Mouse (Mus musculus): ENCODE data around the gene Abtb2. TPM values are rescaled to one million over a fixed set of nuclear protein-coding genes. Genes with fewer than 3 reads are reported as not detected.

The Abtb2 gene
- total RNA-seq, 2 experiments from 2014 or later = 23.2 to 26.2 TPM

DNA sequence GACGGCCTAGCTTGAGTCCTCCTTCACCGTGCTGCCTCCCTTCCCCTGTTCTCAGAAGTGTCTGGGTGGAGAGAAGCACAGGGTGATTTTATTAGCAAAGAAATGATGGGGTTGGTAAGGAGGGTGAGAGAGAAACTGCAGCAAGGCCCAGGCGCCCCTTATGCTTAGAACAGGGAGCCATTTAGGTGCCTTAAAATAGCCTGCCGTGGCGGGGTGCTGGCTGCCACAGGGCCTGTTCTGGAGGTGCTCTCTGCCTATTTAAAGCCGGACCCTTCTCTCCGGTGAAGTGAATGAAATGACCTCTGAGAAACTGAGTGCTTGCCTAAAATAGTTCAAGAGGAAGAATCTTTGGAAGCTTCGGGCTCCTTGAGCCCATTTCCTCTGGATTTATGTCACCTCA, 14.6 kb downstream of the Abtb2 start:
- intact Hi-C loops (cut with DNase I) = no loop called here
- no peak for DNase-seq (ENCODE audit: low spot score)

DNA sequence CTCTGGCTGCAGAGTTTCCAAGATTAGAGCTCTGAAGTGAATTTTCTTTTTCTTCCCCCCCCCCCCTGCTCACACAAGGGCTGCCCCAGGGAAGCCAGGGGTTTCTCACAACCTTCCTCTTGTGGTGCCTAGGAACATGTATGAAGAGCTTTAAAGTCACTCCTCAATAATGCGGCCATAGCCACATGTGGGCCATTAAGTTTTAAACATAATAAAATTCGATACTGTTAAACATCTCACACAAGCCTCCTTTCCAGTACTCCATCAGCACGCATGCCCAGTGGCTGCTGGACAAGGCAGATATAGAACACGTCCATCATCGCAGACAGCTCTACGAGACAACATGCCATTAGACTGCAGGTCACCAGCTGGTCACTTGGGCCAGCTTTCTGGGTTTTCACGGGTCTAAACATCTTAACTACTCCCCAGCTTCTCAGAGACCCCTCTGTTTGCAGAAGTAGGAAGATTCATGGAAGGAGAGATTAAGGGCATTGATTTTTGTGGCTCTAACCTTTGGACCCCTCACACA, 15.3 kb downstream of the Abtb2 start:
- no peak for DNase-seq (ENCODE audit: low spot score)
- intact Hi-C loops (cut with DNase I) = no loop called here

DNA sequence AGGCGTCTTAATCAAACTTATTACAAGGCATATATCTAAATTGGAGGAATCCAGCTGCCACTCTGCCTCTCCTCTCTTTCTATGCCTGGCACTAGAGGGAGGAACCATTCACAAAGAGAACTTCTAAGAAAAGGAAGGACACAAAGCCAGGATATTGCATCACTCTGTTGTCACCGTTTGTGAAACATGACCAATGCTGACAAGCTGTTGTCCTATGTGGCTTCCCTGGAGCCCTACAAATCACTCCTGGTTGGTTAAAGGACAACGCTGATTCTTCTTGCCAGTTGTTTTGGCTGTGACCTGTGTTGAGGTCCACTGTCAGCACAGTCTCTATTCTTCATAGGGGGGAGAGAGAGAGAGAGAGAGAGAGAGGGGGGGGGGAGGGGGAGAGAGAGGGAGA, 17.2 kb downstream of the Abtb2 start:
- no peak for DNase-seq (ENCODE audit: low spot score)
- intact Hi-C loops (cut with DNase I) = no loop called here

DNA sequence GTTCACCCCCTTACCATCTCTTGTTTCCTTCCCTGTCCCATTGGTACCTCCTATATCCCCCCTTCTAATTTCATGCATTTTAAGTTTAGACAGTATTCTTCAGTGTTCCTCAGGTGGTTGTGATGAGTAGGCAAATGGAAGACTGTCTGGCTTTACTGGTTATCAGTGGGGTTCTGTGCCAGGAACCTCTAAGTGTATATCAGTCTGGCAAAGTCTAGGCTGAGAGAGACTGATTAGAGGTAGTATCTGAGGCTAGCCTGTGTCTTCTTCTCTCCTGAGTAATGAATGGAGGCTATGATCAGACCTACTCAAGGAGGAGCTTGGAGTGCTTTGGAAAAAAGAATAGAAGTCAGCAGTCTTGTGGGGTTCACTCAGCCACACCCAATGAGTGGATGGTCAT, 18.0 kb downstream of the Abtb2 start:
- no peak for DNase-seq (ENCODE audit: low spot score)
- intact Hi-C loops (cut with DNase I) = no loop called here

DNA sequence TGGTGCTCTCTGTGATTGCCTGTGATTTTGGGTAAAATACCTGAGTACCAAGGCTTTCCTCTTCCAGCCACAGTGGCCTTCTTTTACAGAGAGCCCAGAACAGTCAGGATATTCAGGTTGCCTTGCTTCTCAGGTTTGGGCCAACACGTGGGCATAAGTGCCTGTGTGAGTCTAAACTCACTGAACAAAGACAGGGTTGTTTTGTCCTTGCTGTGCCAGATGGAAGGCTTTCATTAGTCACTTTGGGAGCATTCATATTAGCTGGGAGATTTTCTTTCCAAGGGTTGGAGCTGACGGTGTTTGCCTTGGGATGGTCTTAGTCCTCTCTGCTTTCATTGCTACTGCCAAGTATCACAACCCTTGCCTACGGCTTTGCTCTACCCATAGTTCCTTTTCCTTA, 20.3 kb downstream of the Abtb2 start:
- intact Hi-C loops (cut with DNase I) = no loop called here
- DNase-seq (ENCODE audit: low spot score) = no peak

DNA sequence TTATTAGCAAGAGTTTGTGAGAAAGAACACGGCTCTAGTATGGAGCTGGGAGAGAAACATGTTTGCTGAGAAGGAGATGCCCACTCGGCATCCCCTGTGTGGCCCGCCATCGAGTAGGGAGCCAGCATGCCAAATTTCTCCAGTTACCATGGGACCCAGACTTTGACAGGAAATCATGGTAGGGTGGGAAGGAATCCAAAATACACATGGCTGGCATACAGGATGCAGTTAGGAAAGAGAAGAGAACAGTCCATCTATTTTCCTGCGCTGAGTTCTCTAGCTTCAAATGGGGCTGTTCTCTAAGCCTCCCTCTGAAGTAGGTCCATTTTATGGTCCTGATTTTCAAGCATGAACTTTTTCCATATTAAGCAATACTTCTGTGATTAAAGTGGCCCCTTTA, 22.7 kb downstream of the Abtb2 start:
- no peak for DNase-seq (ENCODE audit: low spot score)
- intact Hi-C loops (cut with DNase I) = no loop called here

DNA sequence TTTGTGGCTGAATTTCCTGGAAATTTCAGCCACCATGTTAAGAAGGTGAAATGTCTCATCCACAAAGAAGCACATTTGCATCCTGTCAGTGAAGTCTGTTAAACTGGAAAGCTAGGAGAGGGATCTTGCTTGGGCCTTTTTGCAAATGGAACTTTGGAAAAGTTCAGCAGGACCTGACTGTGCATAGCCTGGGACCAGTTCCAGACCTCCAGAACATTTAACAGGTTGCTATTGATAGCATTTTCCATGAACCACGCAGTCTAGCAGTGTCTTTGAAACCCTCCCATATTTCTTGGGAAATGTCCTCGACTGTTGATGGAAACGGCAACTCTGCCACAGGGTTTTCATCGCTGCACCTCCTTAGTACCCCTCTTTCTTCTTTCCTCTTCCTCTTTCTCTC, 23.3 kb downstream of the Abtb2 start:
- no peak for DNase-seq (ENCODE audit: low spot score)
- intact Hi-C loops (cut with DNase I) = no loop called here

DNA sequence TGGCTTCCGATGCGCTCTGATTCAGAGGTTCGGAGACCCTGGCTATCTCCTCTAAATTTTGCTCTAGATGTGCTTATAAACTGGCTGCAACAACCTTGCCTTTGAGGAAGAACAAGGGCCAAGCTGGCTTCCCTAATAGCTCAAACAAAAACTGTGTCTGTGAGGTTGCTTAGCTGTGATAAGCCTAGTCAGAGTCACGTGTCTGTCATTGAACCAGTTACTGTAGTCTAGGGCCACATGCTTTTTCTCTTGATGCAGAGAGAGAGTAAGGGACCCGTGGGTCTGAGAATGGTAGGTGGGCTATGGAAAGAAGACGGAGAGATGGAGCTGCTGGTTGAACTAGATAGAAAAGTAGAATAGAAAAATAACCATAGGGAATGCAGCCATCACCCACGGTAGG, 24.5 kb downstream of the Abtb2 start:
- no peak for DNase-seq (ENCODE audit: low spot score)

DNA sequence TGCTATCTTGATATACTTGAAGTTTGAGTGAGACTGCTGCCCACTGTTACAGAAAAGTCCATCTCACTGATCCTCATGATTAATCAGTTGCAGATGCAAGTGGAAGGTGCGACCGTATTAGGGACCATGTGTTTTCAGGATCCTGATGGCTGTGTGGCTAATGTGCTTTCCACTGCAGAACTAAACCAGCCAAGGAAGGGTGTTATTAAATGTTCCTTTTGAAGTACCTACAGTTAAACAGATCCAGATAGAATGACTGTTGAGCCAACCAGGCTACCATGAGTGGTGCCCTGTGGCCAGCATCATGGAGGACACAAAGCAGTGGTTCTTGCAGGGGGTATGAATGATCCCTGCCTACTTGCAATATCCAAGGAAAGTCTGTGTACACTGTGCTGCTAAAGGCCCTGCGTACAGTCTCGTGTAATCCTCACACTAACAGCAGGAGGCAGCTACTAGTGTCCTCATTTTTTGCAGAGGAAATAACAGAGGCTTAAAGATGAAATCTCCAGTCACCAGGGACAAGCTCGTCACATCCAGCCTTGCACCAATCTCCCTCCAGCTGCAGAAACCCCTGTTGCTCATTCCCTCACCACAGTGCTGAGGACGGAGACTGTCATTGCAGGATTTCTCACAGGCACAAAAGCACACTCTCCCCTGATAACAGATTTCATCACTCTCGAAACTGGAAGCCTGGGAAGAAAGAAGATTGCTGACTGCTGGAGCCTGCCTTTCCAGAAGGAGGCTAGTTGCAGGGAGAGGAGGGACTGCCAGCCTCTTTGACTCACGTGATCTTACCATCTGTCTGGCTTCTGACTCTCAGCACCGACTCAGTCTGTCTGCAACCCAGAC, 25.9 kb downstream of the Abtb2 start:
- intact Hi-C loops (cut with DNase I) = no loop called here
- no peak for DNase-seq (ENCODE audit: low spot score)

More for the DNA sequence above, 24.5 kb downstream of the Abtb2 start:
- intact Hi-C loops (cut with DNase I) = no loop called here

DNA sequence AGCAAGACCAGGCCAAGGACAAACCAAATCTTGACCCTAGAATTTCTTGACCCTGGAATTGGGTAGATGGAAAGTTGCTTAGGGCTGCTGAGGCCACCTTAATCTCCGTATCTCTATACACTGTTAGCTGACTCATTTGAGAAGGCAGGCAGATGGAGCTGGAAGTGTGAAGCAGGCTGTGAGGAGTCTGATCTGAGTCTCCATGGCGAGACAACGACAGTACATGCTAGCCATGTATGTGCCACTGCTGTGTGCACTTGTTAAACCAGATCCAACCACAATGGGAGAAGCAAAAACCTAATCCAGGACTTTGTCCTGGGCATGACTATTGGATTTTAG, 26.4 kb downstream of the Abtb2 start:
- DNase-seq (ENCODE audit: low spot score) = no peak
- intact Hi-C loops (cut with DNase I) = no loop called here

DNA sequence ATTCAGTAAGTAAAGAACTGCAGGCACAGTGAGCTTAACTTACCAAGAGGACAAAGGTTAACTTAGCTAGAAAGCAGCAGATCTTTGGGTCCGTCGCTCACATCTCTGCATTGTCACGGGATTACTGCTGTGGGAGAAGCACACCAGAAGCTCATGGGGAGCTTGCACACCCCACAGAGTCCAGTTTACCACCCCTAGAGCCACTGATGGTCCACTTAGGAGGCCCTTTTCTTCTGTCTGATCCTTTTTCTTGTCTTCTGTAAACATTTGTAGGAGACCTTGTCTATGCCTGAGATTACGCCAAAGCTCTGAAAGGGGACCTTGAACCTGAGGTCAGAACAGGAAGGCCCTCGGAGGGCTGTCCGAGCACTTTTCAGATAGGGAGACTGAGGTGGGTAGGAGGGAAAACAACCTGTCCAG, 28.5 kb downstream of the Abtb2 start:
- no peak for DNase-seq (ENCODE audit: low spot score)
- intact Hi-C loops (cut with DNase I) = no loop called here

DNA sequence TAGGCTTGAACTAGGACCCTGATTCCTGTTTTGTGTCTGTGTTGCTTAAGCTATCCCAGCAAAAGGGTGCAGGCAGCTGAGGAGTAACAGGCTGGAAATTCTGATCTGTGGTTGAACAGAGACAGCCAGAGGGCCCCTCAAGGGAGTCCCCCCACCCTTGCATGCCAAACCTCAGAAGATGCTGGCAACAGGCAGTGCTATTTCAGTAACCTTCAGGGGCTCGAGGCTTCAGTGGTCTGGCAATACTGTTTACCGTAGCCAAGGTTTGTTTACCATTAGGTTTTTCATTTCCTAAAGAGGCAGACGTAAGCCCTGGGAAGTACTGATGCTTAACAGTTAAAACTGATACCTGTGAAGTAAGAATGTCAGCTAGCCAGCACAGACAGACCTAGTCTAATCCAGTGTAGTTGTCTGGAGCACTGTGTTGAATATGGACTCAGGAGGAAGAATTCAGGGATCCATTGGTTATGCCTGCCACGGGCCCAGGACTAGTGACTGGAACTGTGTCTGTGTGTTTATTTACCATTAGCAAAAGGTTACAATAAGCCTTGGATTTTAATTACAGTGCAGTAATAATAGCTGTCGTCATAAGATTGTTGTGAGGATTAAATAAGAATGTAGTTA, 29.0 kb downstream of the Abtb2 start:
- no peak for DNase-seq (ENCODE audit: low spot score)
- intact Hi-C loops (cut with DNase I) = no loop called here

DNA sequence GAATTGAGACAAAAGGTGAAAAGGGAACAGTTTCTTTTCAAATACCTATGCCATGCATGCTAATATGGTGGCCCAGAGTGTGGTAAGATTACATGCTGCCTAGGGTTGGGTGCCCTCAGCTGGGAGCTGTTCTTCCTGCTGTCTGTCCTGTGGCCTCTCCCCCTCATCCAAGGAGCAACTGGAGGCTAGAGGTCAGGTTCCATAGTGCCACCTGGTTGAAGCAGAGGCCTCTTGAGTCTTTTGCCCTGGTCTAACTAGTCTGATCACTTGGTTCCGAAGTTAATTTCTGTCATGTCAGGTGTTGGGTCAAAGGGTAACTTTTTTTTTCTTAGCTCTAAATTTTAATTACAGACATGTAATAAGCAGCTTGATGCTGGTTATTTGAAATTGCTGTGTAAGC, 33.2 kb downstream of the Abtb2 start:
- intact Hi-C loops (cut with DNase I) = no loop called here
- DNase-seq (ENCODE audit: low spot score) = no peak

DNA sequence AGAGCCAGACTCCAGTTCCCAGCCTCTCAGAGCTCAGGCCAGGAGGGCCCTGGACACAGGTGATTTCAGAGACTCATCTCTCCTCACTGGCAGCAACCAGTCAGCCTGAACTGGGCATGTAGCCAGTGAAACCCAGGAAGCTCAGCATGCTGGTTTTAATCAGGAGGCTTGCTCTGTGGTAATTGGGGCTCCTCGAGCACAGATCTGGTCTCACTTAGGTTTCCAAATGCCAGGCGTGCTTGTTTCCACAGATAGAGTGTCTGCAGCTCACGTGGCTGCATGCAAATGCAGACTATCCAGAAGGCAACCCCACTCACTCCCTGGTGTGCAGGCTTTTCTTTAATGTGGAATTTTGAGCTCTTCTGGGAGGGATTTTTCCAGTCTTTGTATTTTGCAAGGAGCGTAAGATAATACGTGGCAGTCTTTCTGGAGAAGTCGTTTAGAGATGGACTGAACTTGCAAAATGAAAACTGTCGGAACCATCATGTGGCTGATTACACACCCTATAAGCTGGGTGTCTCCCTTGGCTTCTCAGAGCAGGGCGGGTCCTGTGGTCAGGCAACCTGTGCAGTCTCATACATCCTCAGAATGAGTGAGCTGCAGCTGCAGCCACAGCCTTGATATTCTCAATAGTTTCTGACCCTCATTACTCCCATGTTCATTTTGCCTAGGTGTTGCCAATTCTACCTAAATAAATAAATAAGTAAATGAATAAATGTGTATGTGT, 34.2 kb downstream of the Abtb2 start:
- no peak for DNase-seq (ENCODE audit: low spot score)
- intact Hi-C loops (cut with DNase I) = loop anchor here (5.0 kb wide), 1 partner anchor 33 kb away; the partner anchor contains the start of gene Abtb2

DNA sequence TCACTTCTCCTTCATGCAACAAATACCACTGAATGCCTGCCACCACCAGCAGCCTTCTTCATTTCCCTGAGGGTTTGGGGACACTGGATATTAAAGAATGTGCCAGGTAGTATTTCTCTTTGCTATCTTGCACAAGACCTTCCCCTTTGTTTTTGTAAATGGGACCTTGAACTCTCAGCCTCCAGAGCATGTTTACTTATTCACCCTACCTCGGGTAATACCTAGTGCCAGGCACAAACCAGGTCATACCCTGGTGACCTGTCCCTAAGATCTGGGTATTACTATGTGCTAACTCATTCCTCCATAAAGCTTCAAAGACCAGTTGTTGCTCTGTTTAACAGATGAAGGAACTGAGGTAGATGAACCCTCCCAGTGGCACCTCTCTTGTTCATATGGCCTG, 35.0 kb downstream of the Abtb2 start:
- DNase-seq (ENCODE audit: low spot score) = no peak
- intact Hi-C loops (cut with DNase I) = loop anchor here (5.0 kb wide), 1 partner anchor 34 kb away; the partner anchor contains the start of gene Abtb2

DNA sequence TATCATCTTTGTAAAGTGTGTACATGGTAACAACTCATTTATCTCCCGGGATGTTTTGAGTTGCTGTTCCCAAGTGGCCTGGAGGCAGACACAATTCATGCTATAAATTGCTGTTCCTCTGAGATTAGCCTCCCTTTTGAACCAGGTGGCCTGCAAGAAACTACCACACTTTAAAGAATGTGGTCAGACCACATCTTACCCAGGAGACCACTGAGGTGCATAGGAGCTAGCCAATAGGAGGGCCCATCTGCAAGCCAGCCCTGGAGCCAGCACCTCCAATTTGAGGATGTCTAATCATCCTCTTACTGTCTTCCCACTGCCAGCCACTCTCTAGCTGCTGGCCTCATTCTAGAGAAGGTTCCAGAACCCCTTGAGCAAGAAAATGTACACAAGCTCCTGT, 35.4 kb downstream of the Abtb2 start:
- DNase-seq (ENCODE audit: low spot score) = no peak
- intact Hi-C loops (cut with DNase I) = loop anchor here (5.0 kb wide), 1 partner anchor 34 kb away; the partner anchor contains the start of gene Abtb2

DNA sequence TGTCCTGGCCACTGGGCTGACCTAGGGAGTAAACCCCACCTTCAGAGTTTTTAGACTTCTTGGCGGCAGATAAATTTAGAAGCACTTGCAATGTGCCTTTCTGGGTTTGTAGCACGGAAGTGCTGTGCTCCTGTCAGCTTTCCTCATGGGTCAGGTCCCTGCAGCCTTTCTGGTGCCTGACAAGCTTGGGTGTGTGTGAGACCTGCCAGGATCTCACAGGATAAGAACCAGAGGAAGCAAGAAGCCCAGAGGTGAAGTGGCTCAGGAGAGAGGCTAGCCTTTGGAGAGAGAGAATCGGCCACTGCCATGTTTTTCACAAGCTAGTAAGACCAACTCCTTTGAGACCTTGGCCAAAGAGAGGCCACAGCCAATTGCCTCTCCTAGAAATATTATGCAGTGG, 37.1 kb downstream of the Abtb2 start:
- no peak for DNase-seq (ENCODE audit: low spot score)
- intact Hi-C loops (cut with DNase I) = loop anchor here (5.0 kb wide), 1 partner anchor 36 kb away; the partner anchor contains the start of gene Abtb2

DNA sequence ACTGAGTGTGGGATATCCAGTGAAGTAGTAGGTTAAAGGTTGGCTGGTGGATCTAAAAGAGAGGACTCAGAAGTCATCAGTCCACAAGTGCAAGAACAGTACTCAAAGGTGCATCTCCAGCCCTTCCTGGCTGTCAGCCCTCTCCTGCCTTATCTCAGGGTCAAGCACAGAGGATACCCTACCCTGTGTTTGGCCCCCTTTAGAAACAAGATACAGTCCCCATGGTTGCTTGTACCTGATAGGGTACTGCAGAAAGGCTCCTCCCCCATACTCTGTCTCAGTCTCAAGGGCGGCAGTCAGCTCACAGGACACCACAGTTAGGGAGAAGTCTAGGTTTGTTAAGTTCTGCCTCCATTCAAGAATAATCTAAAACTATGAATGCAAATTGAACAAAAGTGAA, 37.8 kb downstream of the Abtb2 start:
- DNase-seq (ENCODE audit: low spot score) = no peak
- intact Hi-C loops (cut with DNase I) = loop anchor here (5.0 kb wide), 1 partner anchor 37 kb away; the partner anchor contains the start of gene Abtb2

DNA sequence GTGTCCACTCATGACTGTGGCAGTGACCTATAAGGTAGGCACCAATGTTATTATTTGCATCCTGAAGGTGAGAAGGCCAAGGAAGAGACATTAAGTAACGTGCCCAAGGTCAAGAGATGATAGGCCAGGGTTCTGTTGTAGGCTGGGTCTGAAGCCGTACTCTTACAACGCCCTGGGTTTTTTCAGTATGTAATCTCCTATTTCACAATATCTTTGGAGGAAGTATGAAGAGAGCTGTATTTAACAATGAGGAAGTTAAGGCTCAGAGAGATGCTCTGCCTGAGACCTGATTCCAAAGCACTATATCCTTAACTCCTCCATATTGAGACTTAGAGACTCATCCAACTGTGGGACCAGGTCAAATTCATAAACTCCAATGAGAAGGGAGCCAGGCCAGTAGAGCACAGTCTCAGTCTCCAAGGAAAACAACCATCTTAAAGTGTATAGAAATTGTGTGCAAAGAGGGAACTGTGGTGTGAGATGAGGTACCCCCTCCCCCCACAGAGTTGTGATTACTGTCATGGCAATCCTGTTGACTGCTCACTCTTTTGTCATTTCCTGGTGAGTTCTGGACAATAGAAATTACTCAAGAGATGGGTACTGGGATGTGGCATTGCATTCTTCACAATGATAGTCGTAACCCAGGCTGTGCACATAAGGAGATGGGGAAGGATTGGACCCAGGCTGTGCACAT, 39.8 kb downstream of the Abtb2 start:
- intact Hi-C loops (cut with DNase I) = no loop called here
- no peak for DNase-seq (ENCODE audit: low spot score)

DNA sequence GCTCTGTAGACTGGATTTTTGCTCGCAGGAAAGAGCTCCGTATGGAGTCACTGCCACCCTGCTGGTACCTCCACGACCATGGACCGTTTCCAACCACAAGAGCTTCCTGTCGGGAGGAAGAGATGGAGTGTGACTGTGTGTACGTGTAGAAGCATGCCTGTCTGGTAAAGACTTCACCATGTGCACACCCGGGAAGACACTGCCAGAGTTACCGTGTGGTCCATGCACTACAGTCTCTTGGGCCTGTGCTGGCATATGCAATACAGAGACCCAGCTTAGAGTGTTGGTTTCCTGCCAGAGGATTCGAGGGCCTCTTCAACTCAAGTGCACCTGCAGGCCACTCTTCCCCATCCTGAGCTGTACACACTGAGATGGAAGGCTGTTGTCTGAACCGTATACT, 41.8 kb downstream of the Abtb2 start:
- no peak for DNase-seq (ENCODE audit: low spot score)
- intact Hi-C loops (cut with DNase I) = no loop called here
